Mouse (Mus musculus): ENCODE results near the gene Arfrp1.

The Arfrp1 gene

GRCm38 (mm10) chr2:181375787-181376186 lies 10.6 kb upstream of the Arfrp1 start:
- DNase-seq = no peak

GRCm38 (mm10) chr2:181370001-181370400 lies 4.8 kb upstream of the Arfrp1 start:
- DNase-seq = no peak

GRCm38 (mm10) chr2:181365655-181366075 lies 461 bp upstream of the Arfrp1 start:
- no peak for DNase-seq

- DNase-seq = no peak
These were observed 731 bp downstream of the Arfrp1 start for GRCm38 (mm10) chr2:181364487-181364859.

GRCm38 (mm10) chr2:181363946-181364345 lies 1.3 kb downstream of the Arfrp1 start:
- no peak for DNase-seq

- no peak for DNase-seq
These were observed 8.4 kb downstream of the Arfrp1 start for GRCm38 (mm10) chr2:181356780-181357179.

GRCm38 (mm10) chr2:181342766-181343165 lies 22.4 kb downstream of the Arfrp1 start:
- no peak for DNase-seq

- no peak for DNase-seq
These were observed 24.8 kb downstream of the Arfrp1 start for GRCm38 (mm10) chr2:181340426-181340825.

GRCm38 (mm10) chr2:181334023-181334422 lies 31.2 kb downstream of the Arfrp1 start:
- DNase-seq = peak; percentile 82

GRCm38 (mm10) chr2:181332542-181332941 lies 32.7 kb downstream of the Arfrp1 start:
- DNase-seq = no peak

- DNase-seq = no peak
These were observed 39.1 kb downstream of the Arfrp1 start for GRCm38 (mm10) chr2:181326098-181326497.

- no peak for DNase-seq
These were observed 43.1 kb downstream of the Arfrp1 start for GRCm38 (mm10) chr2:181322136-181322535.

GRCm38 (mm10) chr2:181320103-181320499 lies 45.1 kb downstream of the Arfrp1 start:
- DNase-seq = no peak

GRCm38 (mm10) chr2:181319248-181320102 lies 45.7 kb downstream of the Arfrp1 start, which contains the start of gene Rtel1:
Gene Rtel1 (plus strand): TSS chr2:181319739.
- peak; percentile 89 for DNase-seq

GRCm38 (mm10) chr2:181314080-181314810 lies 51.0 kb downstream of the Arfrp1 start, which contains the start of gene Stmn3:
Gene Stmn3 (minus strand): TSS chr2:181314500.
- peak; percentile 86 for DNase-seq

- DNase-seq = no peak
These were observed 51.7 kb downstream of the Arfrp1 start for GRCm38 (mm10) chr2:181313344-181314079.

- no peak for DNase-seq
These were observed 52.2 kb downstream of the Arfrp1 start for GRCm38 (mm10) chr2:181313006-181313343.

GRCm38 (mm10) chr2:181312435-181312834 lies 52.8 kb downstream of the Arfrp1 start:
- no peak for DNase-seq
